Mouse (Mus musculus) intestine, postnatal 0 days (tissue): Measurements from ENCODE around the gene Fam162a. TPM values are rescaled to one million over a fixed set of nuclear protein-coding genes. Genes with fewer than 3 reads are reported as not detected.
A peak's percentile ranks its signal among the peaks of the same experiment; 100 is the strongest.
"Not testable (repeated sequence)": the region's sequence is repeated elsewhere in the genome, so short reads cannot be mapped to it uniquely, and the experiment has no call there.

Source experiments
- ATAC-seq: fragments of 200-750 bp; cut with Nextera tagmentation; 2 replicates; pipeline ENCODE4 v1.8.0; 2017; ENCODE audit warnings: mild to moderate bottlenecking, moderate TSS enrichment, moderate library complexity
- H3K27ac ChIP-seq: fragments of 300-500 bp; sonication (generic); 2 replicates; pipeline ENCODE4 v1.5.1; 2014; ENCODE audit warnings: mild to moderate bottlenecking, low read depth, low read length, moderate library complexity
- H3K27me3 ChIP-seq: fragments of 300-500 bp; sonication (generic); replicated peaks from 2 replicates; pipeline ENCODE4 v1.6.1; 2014; ENCODE audit warnings: low read length, mixed read lengths; ENCODE audit not compliant: control insufficient read depth, insufficient read depth
- H3K36me3 ChIP-seq: fragments of 300-500 bp; sonication (generic); 2 replicates; pipeline ENCODE4 v1.6.1; 2014; ENCODE audit warnings: mild to moderate bottlenecking, moderate library complexity; ENCODE audit not compliant: control insufficient read depth, insufficient read depth
- H3K4me1 ChIP-seq: fragments of 300-500 bp; sonication (generic); replicated peaks from 2 replicates; pipeline ENCODE4 v1.6.1; 2014; ENCODE audit warnings: antibody characterized with exemption, low read length, mixed read lengths; ENCODE audit not compliant: control insufficient read depth, insufficient read depth
- H3K4me2 ChIP-seq: fragments of 300-500 bp; sonication (generic); replicated peaks from 2 replicates; pipeline ENCODE4 v1.6.1; 2014; ENCODE audit warnings: low read depth, mild to moderate bottlenecking, moderate library complexity
- H3K4me3 ChIP-seq: fragments of 300-500 bp; sonication (generic); 2 replicates; pipeline ENCODE4 v1.5.1; 2014; ENCODE audit warnings: low read depth, low read length
- H3K9ac ChIP-seq: fragments of 300-500 bp; sonication (generic); 2 replicates; pipeline ENCODE4 v1.6.1; 2014; ENCODE audit warnings: mild to moderate bottlenecking, low read depth, low read length
- H3K9me3 ChIP-seq: fragments of 300-500 bp; sonication (generic); 2 replicates; pipeline ENCODE4 v1.6.1; 2016; ENCODE audit warnings: mixed run types; ENCODE audit not compliant: control insufficient read depth
- CTCF ChIP-seq: sonication (generic); IDR thresholded peaks from 2 replicates; pipeline ENCODE4 v1.5.1; 2016; ENCODE audit warnings: low read depth, mild to moderate bottlenecking, control low read depth, antibody characterized with exemption, moderate library complexity
- WGBS: fragments of 180-500 bp; shearing (Covaris S2); extraction: QIAGEN DNeasy Blood & Tissue Kit; methylation state at CpG from one replicate; pipeline ENCODE4 v1.1.7; 2014; 5-methylcytosine and 5-hydroxymethylcytosine counted together
- polyA plus RNA-seq: library from polyadenylated mRNA; unstranded; fragments of >200 nt; fragmentation: Nextera tagmentation; extraction: Ambion mirVana; gene quantifications from 2 replicates; pipeline ENCODE4 v1.2.1, GENCODE M21; 2015

Fam162a gene
- polyA plus RNA-seq, 1 experiment from 2014 or later: 480 TPM

DNA sequence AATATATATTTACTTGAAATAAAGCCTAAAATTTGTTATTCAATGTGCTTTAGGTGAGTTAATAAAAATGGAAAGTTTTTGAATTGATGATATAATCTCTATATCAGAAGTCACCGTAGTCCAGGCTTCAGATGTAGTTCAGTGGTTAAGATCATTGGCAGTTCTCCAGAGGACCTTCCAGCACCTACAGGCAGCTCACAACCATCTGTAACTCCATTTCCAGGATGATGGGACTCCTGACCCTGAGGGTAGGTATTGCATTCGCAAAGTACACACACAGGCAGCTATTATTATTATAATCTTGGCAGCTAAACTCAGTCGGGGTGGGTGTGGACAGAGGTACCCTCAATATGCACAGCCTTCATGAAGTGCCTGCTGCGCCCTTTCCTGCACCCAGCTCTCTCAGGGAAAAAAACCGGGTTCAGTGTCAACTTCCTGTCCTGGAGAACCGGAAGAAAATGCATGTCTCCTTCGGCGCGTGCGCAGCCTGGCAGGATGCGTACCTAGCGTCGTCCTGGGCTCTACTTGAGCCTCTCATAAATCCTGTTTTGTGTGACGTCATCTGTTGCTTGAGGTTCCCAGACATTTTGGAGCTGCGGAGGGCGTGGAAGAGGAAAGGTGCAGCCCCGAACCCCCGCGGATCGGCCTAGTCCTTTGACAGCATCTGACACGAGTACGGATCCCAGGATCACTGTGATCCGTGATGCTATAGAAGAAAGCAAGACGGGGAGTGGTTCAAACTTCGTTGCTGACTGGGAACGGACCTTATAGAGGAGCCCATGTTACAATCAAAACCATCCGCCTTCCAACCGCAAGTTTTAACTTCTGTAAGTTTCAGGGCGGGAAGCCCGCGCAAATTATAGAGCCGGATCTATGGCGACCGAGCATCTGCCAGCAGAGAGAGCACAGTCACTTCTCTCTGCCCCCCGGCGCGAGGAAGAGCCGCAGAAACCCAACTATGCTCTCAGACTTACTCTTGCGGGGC is 30.5 kb downstream of the Fam162a start, which contains the start of gene Wdr5b:
Wdr5b (plus strand) TSS at position 551 of the 985 bp plus-strand sequence.
- no peaks in the 10 kb centered on the region for H3K9me3 ChIP-seq
- no peak for TF ChIP-seq CTCF
- H3K27ac ChIP-seq: peak within 1 kb of the TSS; percentile 73
- peak within 1 kb of the TSS; percentile 84 for H3K4me2 ChIP-seq
- H3K4me1 ChIP-seq: no peaks in the 10 kb centered on the region
- no peaks in the 10 kb centered on the region for H3K27me3 ChIP-seq
- H3K36me3 ChIP-seq: peaks cover 23% of the 10 kb centered on the region
- peak; percentile 97 for ATAC-seq
- H3K9ac ChIP-seq: peak within 1 kb of the TSS; percentile 78
- 1% methylated on average over 39 of the region's 39 CpGs for WGBS
- peak within 1 kb of the TSS; percentile 61 for H3K4me3 ChIP-seq

- not testable (repeated sequence) for H3K9me3 ChIP-seq, H3K27ac ChIP-seq, H3K4me1 ChIP-seq, ATAC-seq, H3K4me2 ChIP-seq, H3K9ac ChIP-seq, H3K4me3 ChIP-seq, H3K27me3 ChIP-seq
- WGBS: 69% methylated on average over 1 of the region's 2 CpGs
- H3K36me3 ChIP-seq: peaks cover 39% of the 10 kb centered on the region
These were observed 43.3 kb downstream of the Fam162a start for GRCm38 (mm10) chr16:36028120-36028519.

DNA sequence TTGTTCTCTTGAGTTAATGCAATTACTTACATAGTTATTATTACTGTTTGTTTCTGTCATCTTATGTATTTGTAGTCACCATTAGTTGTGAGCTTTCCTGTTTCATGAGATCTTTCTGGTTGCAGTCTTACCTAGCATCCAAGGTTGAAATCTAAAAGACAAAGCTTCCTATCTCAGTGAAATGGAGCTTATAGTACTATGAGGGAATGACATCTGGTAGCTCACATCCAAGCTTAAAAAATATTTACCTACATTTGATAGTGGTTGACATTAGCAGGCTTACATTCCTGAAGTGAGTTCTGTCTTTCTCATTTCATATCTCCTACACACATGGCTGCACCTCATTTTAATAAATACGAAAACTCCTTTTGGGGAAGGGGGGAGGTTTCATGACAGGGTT is 55.1 kb downstream of the Fam162a start:
- Histone ChIP-seq H3K4me1 (no peaks in the 10 kb centered on the region), H3K27ac (no peak overlapping the region), H3K4me3 (no peak overlapping the region), H3K9me3 (no peaks in the 10 kb centered on the region), H3K27me3 (no peaks in the 10 kb centered on the region), H3K4me2 (no peak overlapping the region), H3K36me3 (peaks cover 9% of the 10 kb centered on the region), H3K9ac (no peak overlapping the region)
- no peak for TF ChIP-seq CTCF
- ATAC-seq: no peak
- WGBS: 100% methylated on average over 1 of the region's 1 CpGs

DNA sequence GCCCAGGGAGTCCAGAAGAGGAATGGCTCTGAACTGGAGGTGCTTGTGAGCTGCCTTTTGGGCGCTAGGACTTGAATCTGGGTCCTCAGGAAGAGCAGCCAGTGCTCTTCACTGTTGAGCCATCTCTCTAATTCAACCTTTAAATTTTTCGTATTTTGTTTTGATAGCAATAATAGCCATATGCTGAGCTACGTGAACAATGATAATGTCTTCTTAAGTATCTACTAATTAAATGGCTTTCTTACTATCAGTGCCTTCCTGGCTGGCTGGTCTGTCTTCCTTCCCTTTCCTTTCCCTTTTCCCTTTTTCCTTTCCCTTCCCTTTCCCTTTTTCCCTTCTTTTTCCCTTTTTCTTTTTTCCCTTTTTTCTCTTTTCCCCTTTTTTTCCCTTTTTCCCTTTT is 63.0 kb downstream of the Fam162a start:
- TF ChIP-seq CTCF: no peak
- 87% methylated on average over 3 of the region's 3 CpGs for WGBS
- ATAC-seq: no peak
- Histone ChIP-seq H3K4me2 (no peak overlapping the region), H3K27ac (no peak overlapping the region), H3K36me3 (peaks cover 8% of the 10 kb centered on the region), H3K4me3 (no peak overlapping the region), H3K9ac (no peak overlapping the region), H3K9me3 (no peaks in the 10 kb centered on the region), H3K27me3 (no peaks in the 10 kb centered on the region), H3K4me1 (no peaks in the 10 kb centered on the region)

- not testable (repeated sequence) for H3K36me3 ChIP-seq, H3K4me2 ChIP-seq, H3K9me3 ChIP-seq, H3K4me3 ChIP-seq, H3K9ac ChIP-seq, H3K27ac ChIP-seq, H3K4me1 ChIP-seq, H3K27me3 ChIP-seq, ATAC-seq
- WGBS: 87% methylated on average over 4 of the region's 4 CpGs
These were observed 72.5 kb downstream of the Fam162a start for GRCm38 (mm10) chr16:35998852-35999251.

Other genes with a start within 250 kb of the Fam162a start
- gene Parp14, start 200.1 kb downstream of the Fam162a start, polyA plus RNA-seq: 7.1 and 9.7 TPM in 2 replicates
- 29.2 and 29.9 TPM in 2 replicates for gene Parp9, start 133.1 kb downstream of the Fam162a start, polyA plus RNA-seq
- gene Dtx3l, start 132.4 kb downstream of the Fam162a start, polyA plus RNA-seq: 10.6 and 11.8 TPM in 2 replicates
- 17.6 and 22.2 TPM in 2 replicates for gene Kpna1, start 92.8 kb downstream of the Fam162a start, polyA plus RNA-seq
- gene Wdr5b, start 30.4 kb downstream of the Fam162a start, polyA plus RNA-seq: 3.8 and 4.0 TPM in 2 replicates
- gene Ccdc58, start 91 bp upstream of the Fam162a start, polyA plus RNA-seq: 64.6 and 65.2 TPM in 2 replicates
- 0.12 TPM in 1 of 2 replicates, not detected in the other for gene Csta1, start 59.6 kb upstream of the Fam162a start, polyA plus RNA-seq
- gene Stfa2l1, start 85.2 kb upstream of the Fam162a start, polyA plus RNA-seq: 0.42 and 0.76 TPM in 2 replicates
- gene Gm5483, start 112.6 kb upstream of the Fam162a start, polyA plus RNA-seq: 0.81 and 1.2 TPM in 2 replicates
- gene Gm5416, start 138.8 kb upstream of the Fam162a start, polyA plus RNA-seq: not detected in 2 replicates
- gene 2010005H15Rik, start 149.9 kb upstream of the Fam162a start, polyA plus RNA-seq: 0.41 and 1.0 TPM in 2 replicates
- gene Stfa1, start 205.4 kb upstream of the Fam162a start, polyA plus RNA-seq: 1.5 and 1.6 TPM in 2 replicates